Mouse (Mus musculus) bone marrow, adult 2 months (tissue): ENCODE measurements around the gene Plekhj1.

Experiments used
- CTCF ChIP-seq: fragments of 200-500 bp; IDR thresholded peaks from 2 replicates; pipeline ENCODE4 v1.5.1; 2011; ENCODE audit warnings: low read length, control low read depth; ENCODE audit not compliant: control insufficient read depth, insufficient read depth
- POLR2A ChIP-seq: fragments of 200-500 bp; IDR thresholded peaks from 2 replicates; pipeline ENCODE4 v1.6.1; 2011; ENCODE audit warnings: low read depth, mild to moderate bottlenecking, control low read depth, low read length, borderline replicate concordance; ENCODE audit not compliant: control insufficient read depth

DNA sequence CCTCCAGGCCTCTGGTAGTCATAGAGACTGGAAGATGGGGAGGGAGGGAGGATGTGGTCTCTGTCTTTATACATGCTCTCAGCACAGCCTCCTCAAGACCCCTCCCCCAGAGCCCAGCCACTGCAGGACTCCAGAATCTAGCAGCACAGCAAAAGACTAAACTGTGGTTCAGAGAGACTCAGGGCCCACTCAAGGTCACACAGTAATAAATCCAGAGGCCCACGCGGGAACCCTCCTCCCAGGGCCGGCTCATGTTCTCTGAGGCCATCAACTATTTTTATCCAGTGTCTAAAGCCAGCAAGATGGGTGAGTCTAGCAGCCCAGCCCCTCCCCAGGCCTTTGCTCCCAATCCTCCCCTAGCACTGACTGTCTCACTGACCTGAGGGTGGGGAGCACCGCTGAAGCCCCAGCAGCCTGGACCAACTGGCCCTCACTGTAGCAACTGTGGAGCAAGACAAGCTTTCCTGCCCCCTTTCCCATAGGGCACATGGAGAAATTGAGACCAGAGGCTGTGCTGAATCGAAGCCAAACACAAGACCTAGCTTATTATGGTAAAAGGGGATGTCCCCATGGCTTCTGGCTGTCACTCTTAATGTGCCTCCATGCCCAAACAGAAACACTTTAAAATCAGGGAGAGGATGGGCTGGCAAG is 14.1 kb upstream of the Plekhj1 start:
- TF ChIP-seq CTCF: no peak
- no peak for TF ChIP-seq POLR2A
